Mouse (Mus musculus) spleen, adult 2 months (tissue): ENCODE data around the gene Eva1a. TPM values are rescaled to one million over a fixed set of nuclear protein-coding genes. Genes with fewer than 3 reads are reported as not detected.

ENCODE experiments used
- DNase-seq, 2 experiments: peaks; one replicate each; pipeline versions ENCODE4 v3.0.0 to v3.0.0-alpha.2; 2012 to 2021; ENCODE audit warnings: low spot score in 2 of 2, low read depth in 1 of 2
- H3K27ac ChIP-seq: fragments of 200-500 bp; 2 replicates; pipeline ENCODE4 v1.5.1; 2012; ENCODE audit warnings: low read length, inconsistent platforms; ENCODE audit not compliant: insufficient read depth
- H3K27me3 ChIP-seq: fragments of 200-500 bp; 2 replicates; pipeline ENCODE4 v1.6.1; 2012; ENCODE audit warnings: mild to moderate bottlenecking, moderate library complexity, low read length, inconsistent platforms; ENCODE audit not compliant: control insufficient read depth, insufficient read depth
- H3K36me3 ChIP-seq: fragments of 200-500 bp; 2 replicates; pipeline ENCODE4 v1.6.1; 2012; ENCODE audit warnings: mild to moderate bottlenecking, low read length, inconsistent platforms; ENCODE audit not compliant: control insufficient read depth, insufficient read depth
- H3K4me1 ChIP-seq: fragments of 200-500 bp; 2 replicates; pipeline ENCODE4 v1.6.1; 2011; ENCODE audit warnings: inconsistent platforms; ENCODE audit not compliant: control insufficient read depth, insufficient read depth, insufficient read length
- H3K4me3 ChIP-seq: fragments of 200-500 bp; 2 replicates; pipeline ENCODE4 v1.5.1; 2011; ENCODE audit warnings: mild to moderate bottlenecking, inconsistent platforms; ENCODE audit not compliant: insufficient read depth, insufficient read length; ENCODE audit errors: extremely low read depth
- CTCF ChIP-seq: fragments of 200-500 bp; IDR thresholded peaks from 2 replicates; pipeline ENCODE4 v1.5.1; 2011; ENCODE audit warnings: mild to moderate bottlenecking, inconsistent platforms; ENCODE audit not compliant: insufficient read depth, insufficient read length, insufficient replicate concordance; ENCODE audit errors: extremely low read depth
- POLR2A ChIP-seq: fragments of 200-500 bp; IDR thresholded peaks from 2 replicates; pipeline ENCODE4 v1.6.1; 2011; ENCODE audit warnings: low read depth, low read length, inconsistent platforms
- WGBS: fragments of 180-500 bp; shearing (Covaris S2); methylation state at CpG from one replicate; pipeline ENCODE4 v1.1.7; 2018; 5-methylcytosine and 5-hydroxymethylcytosine counted together
- polyA plus RNA-seq: library from polyadenylated mRNA; depleted of rRNA; stranded (reverse); fragments of >200 nt; gene quantifications from 2 replicates; pipeline ENCODE4 v1.2.3, GENCODE M21; 2012

Gene Eva1a
- polyA plus RNA-seq, 1 experiment, result 0.65 TPM

GRCm38 (mm10) chr6:82110473-82110872, 69.6 kb downstream of the Eva1a start:
- 91% methylated on average over 7 of the region's 7 CpGs for WGBS
- DNase-seq, result no peak
- no peaks in the 10 kb centered on the region for H3K4me1 ChIP-seq
- no peaks in the 10 kb centered on the region for H3K27me3 ChIP-seq
- TF ChIP-seq CTCF, result no peak
- H3K4me3 ChIP-seq, result no peak overlapping the region
- H3K36me3 ChIP-seq, result no peaks in the 10 kb centered on the region
- no peak overlapping the region for H3K27ac ChIP-seq

GRCm38 (mm10) chr6:82111111-82111510, 70.3 kb downstream of the Eva1a start:
- H3K4me1 ChIP-seq, result no peaks in the 10 kb centered on the region
- H3K36me3 ChIP-seq, result no peaks in the 10 kb centered on the region
- H3K27me3 ChIP-seq, result no peaks in the 10 kb centered on the region
- H3K4me3 ChIP-seq, result no peak overlapping the region
- TF ChIP-seq CTCF, result no peak
- no peak for TF ChIP-seq POLR2A
- H3K27ac ChIP-seq, result no peak overlapping the region
- WGBS, result 90% methylated on average over 1 of the region's 1 CpGs
- DNase-seq, result no peak

- no peak overlapping the region for H3K27ac ChIP-seq
- H3K36me3 ChIP-seq, result no peaks in the 10 kb centered on the region
- H3K4me3 ChIP-seq, result no peak overlapping the region
- no peak for DNase-seq
- WGBS, result 86% methylated on average over 3 of the region's 3 CpGs
- no peaks in the 10 kb centered on the region for H3K27me3 ChIP-seq
- TF ChIP-seq CTCF (no peak), POLR2A (no peak)
- no peaks in the 10 kb centered on the region for H3K4me1 ChIP-seq
Observed at GRCm38 (mm10) chr6:82111540-82111939, 70.7 kb downstream of the Eva1a start.

- 83% methylated on average over 14 of the region's 14 CpGs for WGBS
- no peak for DNase-seq
- Histone ChIP-seq H3K4me3 (no peak overlapping the region), H3K36me3 (no peaks in the 10 kb centered on the region), H3K27me3 (no peaks in the 10 kb centered on the region), H3K27ac (no peak overlapping the region), H3K4me1 (no peaks in the 10 kb centered on the region)
- no peak for TF ChIP-seq POLR2A
- TF ChIP-seq CTCF, result no peak
Observed at GRCm38 (mm10) chr6:82112127-82113090, 71.6 kb downstream of the Eva1a start.

DNA sequence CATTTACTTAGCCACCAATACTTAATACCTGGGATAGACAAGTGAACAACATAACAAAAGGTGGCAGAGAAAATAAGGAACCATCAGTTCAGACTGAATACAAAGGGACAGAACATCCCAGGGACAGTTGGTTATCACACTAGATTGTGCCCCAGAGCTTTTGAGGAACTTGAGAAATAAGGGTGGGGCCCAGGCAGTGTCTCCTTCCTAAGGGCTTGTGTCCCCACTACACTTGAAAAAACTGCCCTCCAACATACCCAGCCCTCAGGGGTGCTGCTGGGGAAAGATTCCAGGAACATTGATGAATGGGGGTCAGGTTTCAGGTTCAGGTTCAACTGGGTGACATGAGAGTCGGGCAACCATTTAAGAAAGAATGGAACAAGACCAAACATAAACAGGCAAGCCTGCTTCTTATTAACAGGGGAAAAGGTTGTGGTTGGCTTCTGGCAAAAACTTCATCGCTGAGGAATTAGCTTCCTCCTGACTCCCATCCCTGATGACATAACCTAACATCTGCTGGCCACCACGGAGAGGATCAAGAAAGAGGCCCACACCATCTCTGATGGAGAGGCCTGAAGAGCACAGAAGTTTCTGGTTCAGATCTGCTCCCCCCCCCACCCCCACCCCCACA, 74.6 kb downstream of the Eva1a start:
- no peak for DNase-seq
- 40% methylated on average over 3 of the region's 3 CpGs for WGBS
- no peak for TF ChIP-seq POLR2A
- TF ChIP-seq CTCF, result no peak

GRCm38 (mm10) chr6:82116176-82116575, 75.3 kb downstream of the Eva1a start:
- H3K27ac ChIP-seq, result no peak overlapping the region
- H3K4me1 ChIP-seq, result no peaks in the 10 kb centered on the region
- H3K4me3 ChIP-seq, result no peak overlapping the region
- 81% methylated on average over 3 of the region's 3 CpGs for WGBS
- TF ChIP-seq POLR2A, result no peak
- no peak for TF ChIP-seq CTCF
- no peaks in the 10 kb centered on the region for H3K36me3 ChIP-seq
- H3K27me3 ChIP-seq, result no peaks in the 10 kb centered on the region
- DNase-seq, result no peak

More for the DNA sequence above, 74.6 kb downstream of the Eva1a start:
- Histone ChIP-seq H3K4me3 (no peak overlapping the region), H3K27me3 (no peaks in the 10 kb centered on the region), H3K36me3 (no peaks in the 10 kb centered on the region), H3K27ac (no peak overlapping the region), H3K4me1 (no peaks in the 10 kb centered on the region)
